Comparison of ENCODE assay signal across 15 mouse cellular contexts in the genomic region with DNA sequence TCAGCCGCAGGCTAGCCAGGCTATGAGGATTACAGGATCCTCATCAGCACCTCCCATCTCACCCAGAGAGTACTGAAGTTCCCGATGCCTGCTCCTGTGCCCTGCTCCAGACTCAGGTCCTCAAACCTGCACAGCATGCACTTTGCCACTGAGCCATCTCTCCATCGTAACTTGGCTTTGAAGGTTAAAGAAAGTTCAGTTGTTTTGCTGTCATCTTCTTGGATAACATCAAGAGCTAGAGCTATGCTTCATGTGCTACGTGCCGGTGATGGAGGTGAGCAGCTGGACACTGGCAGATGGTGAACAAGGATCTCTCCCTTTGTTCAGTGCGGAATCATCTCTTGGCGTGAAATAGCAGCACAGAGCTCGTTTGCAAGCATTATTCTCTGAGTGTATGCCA.
DNase-seq lines count a peak whose midpoint lies in the region; ATAC-seq and TF ChIP-seq lines count a peak whose summit lies in the region.
"Had no signal": no experiment of that assay in that cellular context is flagged by ENCODE, and none has a peak within 500 bp of the region (broad histone marks: within the 10 kb centered on the region; RNA-seq: fewer than 3 reads in every experiment).

No protein-coding gene starts in this region.

- 0 out of 2 replicates have a peak, but pooled peaks have one; percentile 50 for ATAC-seq in embryonic facial prominence, embryonic 14.5 days (ENCODE audit: low read depth)
- ATAC-seq: CD4-positive, CD25-positive, alpha-beta regulatory T cell, adult 4 months; lung, postnatal 0 days had no signal

- no peak overlapping the region for H3K4me3 ChIP-seq in embryonic facial prominence, embryonic 14.5 days (ENCODE audit: low read depth, low read length)
- H3K4me3 ChIP-seq: heart, embryonic 12.5 days; hindbrain, embryonic 15.5 days; liver, embryonic 13.5 days; neural tube, embryonic 13.5 days had no signal

- no peak overlapping the region for H3K27ac ChIP-seq in embryonic facial prominence, embryonic 14.5 days (replicated peaks; ENCODE audit: low read depth, low read length)
- H3K27ac ChIP-seq: hindbrain, embryonic 15.5 days; liver, embryonic 13.5 days; neural tube, embryonic 13.5 days had no signal

- no peaks in the 10 kb centered on the region for H3K27me3 ChIP-seq in embryonic facial prominence, embryonic 14.5 days (replicated peaks; ENCODE audit: control insufficient read depth, insufficient read depth, low read length)
- H3K27me3 ChIP-seq: heart, embryonic 12.5 days; hindbrain, embryonic 15.5 days; liver, embryonic 13.5 days; neural tube, embryonic 13.5 days had no signal

- H3K36me3 ChIP-seq in embryonic facial prominence, embryonic 14.5 days (ENCODE audit: control insufficient read depth, insufficient read depth, low read length), result peaks cover 15% of the 10 kb centered on the region

- H3K4me1 ChIP-seq in embryonic facial prominence, embryonic 14.5 days (ENCODE audit: control insufficient read depth, insufficient read depth, low read length), result no peaks in the 10 kb centered on the region
- H3K4me1 ChIP-seq: heart, embryonic 12.5 days; hindbrain, embryonic 15.5 days; liver, embryonic 13.5 days had no signal

- DNase-seq in layer of hippocampus, postnatal 14 days (ENCODE audit: low spot score in 2 of 2), result peak; percentile 20 to 33
- no peak for DNase-seq in layer of hippocampus, postnatal 10 days (ENCODE audit: low spot score in 2 of 2)
- DNase-seq in brain, embryonic 14.5 days (ENCODE audit: low read depth), result peak; percentile 38
- peak; percentile 64 for DNase-seq in cerebellum, adult 11-12 months
- DNase-seq in embryonic facial prominence, embryonic 14.5 days (ENCODE audit: low spot score), result peak; percentile 17
- DNase-seq in urinary bladder, postnatal 36 days (ENCODE audit: low spot score in 2 of 2), result no peak
- no peak for DNase-seq in spleen, postnatal 36 days (ENCODE audit: low spot score in 2 of 2)
- DNase-seq: adrenal gland, postnatal 36 days; kidney, adult 8-10 months; liver, embryonic 13.5 days had no signal

- H3K9me3 ChIP-seq in embryonic facial prominence, embryonic 14.5 days (ENCODE audit: control insufficient read depth, low read length), result no peaks in the 10 kb centered on the region
- H3K9me3 ChIP-seq: heart, embryonic 12.5 days; hindbrain, embryonic 15.5 days; liver, embryonic 13.5 days; neural tube, embryonic 13.5 days had no signal

- no peak overlapping the region for H3K9ac ChIP-seq in embryonic facial prominence, embryonic 14.5 days (ENCODE audit: low read depth, low read length)
- H3K9ac ChIP-seq: heart, embryonic 12.5 days; hindbrain, embryonic 15.5 days; liver, embryonic 13.5 days; neural tube, embryonic 13.5 days had no signal

- TF ChIP-seq CTCF in brain, embryonic 14.5 days (IDR thresholded peaks at IDR 0.05; ENCODE audit: borderline replicate concordance, extremely low read depth, insufficient read depth, insufficient read length), result no peak

- WGBS in embryonic facial prominence, embryonic 14.5 days, result 74% methylated on average over 8 of the region's 8 CpGs

- no peak for TF ChIP-seq POLR2A in brain, embryonic 14.5 days (IDR thresholded peaks at IDR 0.05; ENCODE audit: borderline replicate concordance, extremely low read depth, insufficient read depth, insufficient read length, poor library complexity, severe bottlenecking)

- no peak overlapping the region for H3K4me2 ChIP-seq in embryonic facial prominence, embryonic 14.5 days (ENCODE audit: low read depth, low read length)
- H3K4me2 ChIP-seq: heart, embryonic 12.5 days; hindbrain, embryonic 15.5 days; liver, embryonic 13.5 days; neural tube, embryonic 13.5 days had no signal

Comparison
In these comparisons a context has a peak if more than half of its experiments do, and no peak if none do; other contexts are left out.
1. DNase-seq: peak in layer of hippocampus, postnatal 14 days (2 of 2), brain, embryonic 14.5 days (single experiment), cerebellum, adult 11-12 months (single experiment) and embryonic facial prominence, embryonic 14.5 days (single experiment); none in layer of hippocampus, postnatal 10 days (0 of 2), urinary bladder, postnatal 36 days (0 of 2) and spleen, postnatal 36 days (0 of 2).